Mouse (Mus musculus) ES-Bruce4 (cell line): Measurements from ENCODE around the gene Sgpp2.

Experiments
- CTCF ChIP-seq: IDR thresholded peaks from one replicate; pipeline ENCODE4 v1.8.1; 2011; ENCODE audit warnings: low read depth, low read length
- POLR2A ChIP-seq: IDR thresholded peaks from one replicate; pipeline ENCODE4 v1.8.1; 2011; ENCODE audit warnings: low read length; ENCODE audit not compliant: insufficient read depth

DNA sequence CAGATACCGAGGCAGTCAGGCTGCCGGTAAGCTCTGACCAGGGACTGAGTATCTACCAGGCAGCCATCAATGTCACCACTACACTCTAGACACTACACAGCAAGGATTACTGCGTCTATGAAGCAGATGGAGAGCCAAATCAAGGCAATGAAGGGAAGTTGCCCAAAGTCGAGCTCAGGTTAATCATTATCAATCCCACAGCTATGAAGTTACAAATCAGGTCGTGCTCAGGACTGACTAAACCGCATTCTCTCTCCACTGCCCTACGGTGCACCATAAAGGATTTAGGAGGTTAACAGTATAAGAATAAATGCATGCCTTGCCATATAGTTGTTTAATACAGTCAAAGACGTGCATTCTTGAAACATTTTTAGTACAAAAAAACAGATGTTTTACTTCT is 136.1 kb downstream of the Sgpp2 start:
- no peak for TF ChIP-seq POLR2A
- no peak for TF ChIP-seq CTCF
